Mouse (Mus musculus): ENCODE results near the gene Tceal6. TPM values are rescaled to one million over a fixed set of nuclear protein-coding genes. Genes with fewer than 3 reads are reported as not detected.

The Tceal6 gene
- not detected for total RNA-seq (2023)

GRCm38 (mm10) chrX:135210436-135211221, at the start of gene Tceal6:
Gene Tceal6 (minus strand): TSS chrX:135210687.

GRCm38 (mm10) chrX:135177532-135177931, 33.0 kb downstream of the Tceal6 start, which contains the start of gene Gm15023:
Gene Gm15023 (minus strand): TSS chrX:135177632.

Other genes with a start within 250 kb of the Tceal6 start
- gene Nxf2, start 245.9 kb downstream of the Tceal6 start, total RNA-seq (2023): not detected
- 5.6 TPM for gene Zmat1, start 201.5 kb downstream of the Tceal6 start, total RNA-seq (2023)
- not detected for gene Gm15023, start 33.1 kb downstream of the Tceal6 start, total RNA-seq (2023)
- not detected for gene Pramel3, start 91.6 kb upstream of the Tceal6 start, total RNA-seq (2023)
- gene Gm5128, start 162.6 kb upstream of the Tceal6 start, total RNA-seq (2023): not detected
- not detected for gene Gm7903, start 223.1 kb upstream of the Tceal6 start, total RNA-seq (2023)

Measured in CD8-positive naive resting alpha-beta T cell, adult 57 days (primary cell).